Mouse (Mus musculus): ENCODE results near the gene Cerk. TPM values are rescaled to one million over a fixed set of nuclear protein-coding genes. Genes with fewer than 3 reads are reported as not detected.
A peak's percentile ranks its signal among the peaks of the same experiment; 100 is the strongest.

Cerk gene
- total and polyA plus RNA-seq, 3 experiments, result 2.5 to 10.3 (median 4.4) TPM

DNA sequence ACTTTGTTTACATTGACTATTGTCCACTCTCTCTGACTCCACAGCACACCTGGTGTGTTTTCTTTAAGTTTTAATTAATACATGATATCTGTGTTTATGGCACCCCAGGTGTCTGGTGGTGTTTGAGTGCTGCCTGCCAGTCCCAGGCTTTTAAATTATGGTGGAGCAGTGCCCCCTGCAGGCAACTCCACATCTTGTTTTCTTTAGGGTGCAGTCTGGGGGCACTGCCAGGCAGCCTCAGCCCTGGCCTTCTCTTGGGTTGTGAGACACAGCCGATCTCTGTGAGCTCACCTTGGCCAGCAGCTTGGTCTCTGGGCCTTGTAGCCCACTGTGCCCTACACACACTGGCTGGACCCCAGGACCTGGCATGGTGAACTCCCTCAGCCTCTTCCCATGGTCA, 61.6 kb downstream of the Cerk start:
- Histone ChIP-seq H3K27ac (ENCODE audit: insufficient read depth, low read depth) (no peak overlapping the region), H3K9ac (ENCODE audit: insufficient read depth, low read depth) (no peak overlapping the region), H3K4me3 (replicated peaks in 1 of 3; ENCODE audit: low read depth in 2 of 3, low read length in 2 of 3, poor library complexity in 1 of 3) (no peak overlapping the region), H3K36me3 (replicated peaks in 1 of 2; ENCODE audit: control insufficient read depth in 1 of 2, insufficient read depth in 1 of 2, low read length in 1 of 2) (no peaks in the 10 kb centered on the region), H3K27me3 (replicated peaks) (peaks cover 14% of the 10 kb centered on the region), H3K9me3 (replicated peaks; ENCODE audit: low read length) (no peaks in the 10 kb centered on the region), H3K4me2 (ENCODE audit: insufficient read depth, low read depth, poor library complexity, severe bottlenecking) (no peak overlapping the region), H3K79me2 (replicated peaks; ENCODE audit: control insufficient read depth, extremely low read depth, insufficient read depth, poor library complexity, severe bottlenecking) (no peaks in the 10 kb centered on the region), H3K4me1 (ENCODE audit: control insufficient read depth in 1 of 2, insufficient read depth in 2 of 2) (peaks cover 9 to 24% of the 10 kb centered on the region in 2 experiments)
- peak; percentile 69 for DNase-seq (ENCODE audit: extremely low read depth)
- dilution Hi-C loops (cut with MboI; ENCODE audit: extremely low pct_ligation_motif_present, extremely low pct_unique_long_range_greater_than_20kb, low sequenced_read_pairs), result no loop called here
- TF ChIP-seq CTCF (conservative IDR thresholded peaks at IDR 0.05 in 1 of 2, IDR thresholded peaks at IDR 0.05 in 1 of 2; ENCODE audit: low read depth in 2 of 2, low read length in 2 of 2) (peak; percentile 20 to 86; a peak in 2 of 4 replicates), ZC3H11A (IDR thresholded peaks at IDR 0.05; ENCODE audit: low read depth, low read length) (peak; percentile 23; the same call in 1 of the 2 replicates), RAD21 (IDR thresholded peaks at IDR 0.05; ENCODE audit: low read depth, low read length) (peak; percentile 90), SMC3 (IDR thresholded peaks at IDR 0.05; ENCODE audit: low read depth, low read length) (peak; percentile 83), SIN3A (IDR thresholded peaks at IDR 0.05; ENCODE audit: low read length) (no peak), PAX5 (IDR thresholded peaks at IDR 0.05; ENCODE audit: low read length) (no peak), IRF4 (IDR thresholded peaks at IDR 0.05; ENCODE audit: low read depth, low read length) (no peak)
- in situ Hi-C loops (cut with MboI; ENCODE audit: low pct_ligation_motif_present, low pct_unique_long_range_greater_than_20kb, low sequenced_read_pairs), result loop anchor here (5.0 kb wide), 2 partner anchors 42 to 72 kb away; no protein-coding TSS in a partner anchor

DNA sequence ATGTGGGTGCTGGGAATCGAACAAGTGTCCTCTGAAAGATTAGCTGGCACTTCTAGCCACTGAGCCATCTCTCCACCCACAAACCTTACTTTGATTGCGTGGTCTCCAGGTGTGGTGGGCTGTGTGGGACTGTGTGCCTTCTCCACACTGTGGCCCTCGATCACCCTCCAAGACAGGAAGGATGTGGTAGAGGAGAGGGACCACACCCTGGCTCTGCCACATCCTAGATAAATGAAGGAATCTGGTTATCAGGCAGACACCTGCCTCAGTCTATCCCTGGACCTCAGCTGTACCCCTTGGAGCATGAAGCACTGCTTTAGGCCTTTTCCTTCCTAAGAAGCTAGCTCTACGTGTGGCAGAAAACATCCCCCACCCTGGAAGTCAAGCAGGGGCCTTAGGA, 62.5 kb downstream of the Cerk start:
- H3K79me2 ChIP-seq (replicated peaks; ENCODE audit: control insufficient read depth, extremely low read depth, insufficient read depth, poor library complexity, severe bottlenecking), result no peaks in the 10 kb centered on the region
- peaks cover 14% of the 10 kb centered on the region for H3K27me3 ChIP-seq (replicated peaks)
- no peak overlapping the region for H3K9ac ChIP-seq (ENCODE audit: insufficient read depth, low read depth)
- H3K27ac ChIP-seq (ENCODE audit: insufficient read depth, low read depth), result no peak overlapping the region
- peaks cover 9 to 16% of the 10 kb centered on the region in 2 experiments for H3K4me1 ChIP-seq (ENCODE audit: control insufficient read depth in 1 of 2, insufficient read depth in 2 of 2)
- dilution Hi-C loops (cut with MboI; ENCODE audit: extremely low pct_ligation_motif_present, extremely low pct_unique_long_range_greater_than_20kb, low sequenced_read_pairs), result no loop called here
- H3K36me3 ChIP-seq (replicated peaks in 1 of 2; ENCODE audit: control insufficient read depth in 1 of 2, insufficient read depth in 1 of 2, low read length in 1 of 2), result no peaks in the 10 kb centered on the region
- in situ Hi-C loops (cut with MboI; ENCODE audit: low pct_ligation_motif_present, low pct_unique_long_range_greater_than_20kb, low sequenced_read_pairs), result loop anchor here (5.0 kb wide), 2 partner anchors 41 to 71 kb away; no protein-coding TSS in a partner anchor
- TF ChIP-seq BHLHE40 (IDR thresholded peaks at IDR 0.05; ENCODE audit: low read depth, low read length), result no peak
- no peak for TF ChIP-seq ELF1 (IDR thresholded peaks at IDR 0.05; ENCODE audit: low read depth, low read length)
- no peak for TF ChIP-seq PAX5 (IDR thresholded peaks at IDR 0.05; ENCODE audit: low read length)
- no peak for TF ChIP-seq MYC (IDR thresholded peaks at IDR 0.05; ENCODE audit: low read depth, low read length)
- no peak for TF ChIP-seq TBP (conservative IDR thresholded peaks at IDR 0.05; ENCODE audit: low read depth, low read length)
- no peak for TF ChIP-seq MEF2A (IDR thresholded peaks at IDR 0.05; ENCODE audit: borderline replicate concordance, low read depth, low read length)
- TF ChIP-seq ETS1 (conservative IDR thresholded peaks at IDR 0.05; ENCODE audit: low read depth, low read length), result no peak
- TF ChIP-seq NELFE (IDR thresholded peaks at IDR 0.05; ENCODE audit: low read depth, low read length), result no peak
- no peak for TF ChIP-seq POLR2A (IDR thresholded peaks at IDR 0.05; ENCODE audit: low read depth, low read length)
- no peak for TF ChIP-seq MAZ (IDR thresholded peaks at IDR 0.05; ENCODE audit: low read depth, low read length)
- no peak for TF ChIP-seq MXI1 (IDR thresholded peaks at IDR 0.05; ENCODE audit: low read depth, low read length)
- no peak for TF ChIP-seq ZNF384 (IDR thresholded peaks at IDR 0.05; ENCODE audit: low read depth, low read length)
- TF ChIP-seq SMC3 (IDR thresholded peaks at IDR 0.05; ENCODE audit: low read depth, low read length), result no peak
- TF ChIP-seq HCFC1 (IDR thresholded peaks at IDR 0.05; ENCODE audit: low read depth, low read length), result no peak
- TF ChIP-seq SIN3A (IDR thresholded peaks at IDR 0.05; ENCODE audit: low read length), result no peak
- no peak for TF ChIP-seq CHD2 (IDR thresholded peaks at IDR 0.05; ENCODE audit: low read length)
- no peak for TF ChIP-seq ZMIZ1 (IDR thresholded peaks at IDR 0.05; ENCODE audit: low read depth, low read length)
- TF ChIP-seq CHD1 (IDR thresholded peaks at IDR 0.05; ENCODE audit: low read depth, low read length), result no peak
- H3K4me3 ChIP-seq (replicated peaks in 1 of 3; ENCODE audit: low read depth in 2 of 3, low read length in 2 of 3, poor library complexity in 1 of 3), result no peak overlapping the region
- no peak overlapping the region for H3K4me2 ChIP-seq (ENCODE audit: insufficient read depth, low read depth, poor library complexity, severe bottlenecking)
- no peak for DNase-seq (ENCODE audit: extremely low read depth)
- no peaks in the 10 kb centered on the region for H3K9me3 ChIP-seq (replicated peaks; ENCODE audit: low read length)

All from CH12.LX (cell line).